Mouse (Mus musculus) G1E (cell line): ENCODE measurements around the gene Slc37a2. TPM values are rescaled to one million over a fixed set of nuclear protein-coding genes. Genes with fewer than 3 reads are reported as not detected.

Source experiments
- ATAC-seq: 2 replicates; pipeline ENCODE4 v1.8.0; 2016; ENCODE audit warnings: mild to moderate bottlenecking; ENCODE audit not compliant: insufficient number of reproducible peaks, poor library complexity, low FRiP score, severe bottlenecking; ENCODE audit errors: extremely low read depth
- DNase-seq: peaks from one replicate; pipeline ENCODE4 v3.0.0; 2012; ENCODE audit warnings: low spot score
- H3K27me3 ChIP-seq: 2 replicates; pipeline ENCODE4 v1.6.1; 2012; ENCODE audit warnings: mild to moderate bottlenecking, low read length, inconsistent platforms; ENCODE audit not compliant: insufficient read depth
- H3K36me3 ChIP-seq: replicated peaks from 2 replicates; pipeline ENCODE3; 2012; ENCODE audit warnings: mild to moderate bottlenecking, inconsistent platforms
- H3K4me1 ChIP-seq: 2 replicates; pipeline ENCODE4 v1.6.1; 2012; ENCODE audit warnings: low read depth, low read length, inconsistent platforms, mixed read lengths; ENCODE audit not compliant: insufficient read depth
- H3K4me3 ChIP-seq: 2 replicates; pipeline ENCODE4 v1.5.1; 2012; ENCODE audit warnings: low read depth, mild to moderate bottlenecking, inconsistent platforms, low read length, moderate library complexity, mixed read lengths
- H3K9me3 ChIP-seq: replicated peaks from 2 replicates; pipeline ENCODE4 v1.6.1; 2012; ENCODE audit warnings: inconsistent platforms
- CTCF ChIP-seq: IDR thresholded peaks from 2 replicates; pipeline ENCODE4 v1.5.1; 2012; ENCODE audit warnings: low read depth, low read length, inconsistent platforms, mixed read lengths
- GATA1 ChIP-seq: IDR thresholded peaks from 2 replicates; pipeline ENCODE4 v1.6.1; 2012; ENCODE audit warnings: borderline replicate concordance, low read length, inconsistent platforms, mixed read lengths
- GATA2 ChIP-seq: IDR thresholded peaks from 2 replicates; pipeline ENCODE4 v1.6.1; 2012; ENCODE audit warnings: low read depth, low read length, inconsistent platforms, borderline replicate concordance
- POLR2AphosphoS5 ChIP-seq: IDR thresholded peaks from 2 replicates; pipeline ENCODE4 v1.6.1; 2012; ENCODE audit warnings: low read depth, low read length, inconsistent platforms; ENCODE audit not compliant: insufficient replicate concordance
- TAL1 ChIP-seq: conservative IDR thresholded peaks from 2 replicates; pipeline ENCODE4 v1.6.1; 2012; ENCODE audit warnings: low read depth, low read length, inconsistent platforms, mixed read lengths
- polyA plus RNA-seq: library from polyadenylated mRNA; stranded (reverse); fragments of >175 nt; gene quantifications from 2 replicates; pipeline ENCODE4 v1.2.3, GENCODE M21; 2012
- total RNA-seq, 2 experiments: library from RNA; stranded (forward) in 1 of 2; stranded (reverse) in 1 of 2; fragments of 200-1000 nt in 1 of 2; fragments of >200 nt in 1 of 2; fragmentation: Nextera tagmentation in 1 of 2; gene quantifications; 2 replicates each; pipeline ENCODE4 v1.2.3; 2014 to 2017

The Slc37a2 gene
- total and polyA plus RNA-seq, 3 experiments: 0.01 to 0.38 TPM; not detected in 1

DNA sequence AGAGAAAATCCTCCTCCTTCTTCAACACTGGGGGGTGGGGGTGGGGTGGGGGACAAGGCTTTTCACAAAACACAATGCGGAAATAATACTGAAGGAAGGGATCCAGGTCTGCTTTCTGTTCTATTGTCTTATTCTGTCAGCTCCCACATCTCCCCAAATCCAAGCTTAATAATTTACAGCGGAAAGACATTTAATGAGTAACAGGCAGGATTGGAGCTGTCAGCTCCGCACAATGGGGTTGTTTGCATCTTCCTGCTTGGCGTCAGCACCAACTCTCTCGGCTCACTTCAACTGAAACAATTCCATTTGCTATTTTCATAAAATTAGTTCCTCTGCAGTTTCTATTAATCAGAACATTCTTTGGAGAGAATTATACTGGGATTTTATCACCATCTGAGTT lies 51.7 kb downstream of the Slc37a2 start:
- no peak overlapping the region for H3K4me3 ChIP-seq
- no peaks in the 10 kb centered on the region for H3K9me3 ChIP-seq
- ATAC-seq: no peak
- peaks cover 7% of the 10 kb centered on the region; the same call in 1 of the 2 replicates for H3K27me3 ChIP-seq
- no peaks in the 10 kb centered on the region for H3K36me3 ChIP-seq
- H3K4me1 ChIP-seq: peaks cover 7% of the 10 kb centered on the region
- TF ChIP-seq CTCF (no peak), GATA1 (no peak), GATA2 (no peak)
- DNase-seq: no peak

DNA sequence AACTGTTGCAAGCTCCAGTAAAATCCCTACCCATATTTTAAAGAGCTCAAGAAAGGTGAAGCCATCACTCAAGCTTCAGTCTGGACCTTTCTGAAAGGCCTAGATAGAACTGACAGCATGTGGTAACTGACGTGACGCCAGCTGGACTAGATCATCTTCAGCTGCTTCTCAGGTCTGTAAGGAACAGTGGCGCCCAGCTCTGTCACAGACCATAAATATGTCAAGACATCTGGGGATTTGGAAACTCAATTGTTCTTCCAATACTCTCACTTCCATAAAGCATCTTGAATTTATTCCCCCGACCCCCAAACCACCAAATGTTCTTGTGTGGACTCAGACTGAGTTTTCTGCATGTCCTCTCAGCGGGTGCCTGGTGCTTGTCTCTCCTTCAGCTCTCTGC lies 55.1 kb downstream of the Slc37a2 start:
- DNase-seq (no peak), ATAC-seq (no peak)
- Histone ChIP-seq H3K9me3 (no peaks in the 10 kb centered on the region), H3K4me1 (no peaks in the 10 kb centered on the region), H3K4me3 (no peak overlapping the region), H3K36me3 (no peaks in the 10 kb centered on the region), H3K27me3 (peaks cover 10% of the 10 kb centered on the region; the same call in 1 of the 2 replicates)
- TF ChIP-seq CTCF (no peak), GATA1 (no peak), POLR2AphosphoS5 (no peak), TAL1 (no peak), GATA2 (no peak)

- Histone ChIP-seq H3K36me3 (no peaks in the 10 kb centered on the region), H3K27me3 (peaks cover 12% of the 10 kb centered on the region), H3K9me3 (no peaks in the 10 kb centered on the region), H3K4me3 (no peak overlapping the region), H3K4me1 (no peaks in the 10 kb centered on the region)
- TF ChIP-seq POLR2AphosphoS5 (no peak), TAL1 (no peak), GATA2 (no peak), GATA1 (no peak), CTCF (no peak)
- ATAC-seq: no peak
- no peak for DNase-seq
These were observed 58.5 kb downstream of the Slc37a2 start for GRCm38 (mm10) chr9:37197067-37197466.

DNA sequence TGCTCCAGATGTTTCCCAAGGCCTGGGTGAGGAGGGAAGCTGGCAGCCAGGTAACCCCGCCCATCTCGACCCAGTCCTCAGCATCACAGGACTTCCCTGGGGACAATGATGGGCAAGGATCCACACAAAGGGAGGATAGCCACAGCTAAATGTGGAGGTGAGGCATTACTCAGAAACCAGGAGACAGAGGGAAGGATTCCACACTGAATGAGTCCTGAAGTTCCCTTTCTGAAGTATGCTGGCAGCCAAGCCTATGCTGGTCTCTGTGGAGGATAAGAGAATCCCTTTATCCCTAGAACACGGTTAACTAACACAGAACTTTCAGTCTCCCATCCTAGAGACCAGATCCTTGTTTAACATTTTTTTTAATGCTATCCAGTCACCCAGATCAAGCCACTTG lies 67.5 kb downstream of the Slc37a2 start:
- Histone ChIP-seq H3K4me1 (no peaks in the 10 kb centered on the region), H3K36me3 (no peaks in the 10 kb centered on the region), H3K4me3 (no peak overlapping the region), H3K27me3 (no peaks in the 10 kb centered on the region), H3K9me3 (no peaks in the 10 kb centered on the region)
- ATAC-seq: no peak
- DNase-seq: no peak
- TF ChIP-seq GATA2: no peak
- TF ChIP-seq CTCF: no peak
- TF ChIP-seq POLR2AphosphoS5: no peak
- no peak for TF ChIP-seq GATA1
- no peak for TF ChIP-seq TAL1

GRCm38 (mm10) chr9:37187407-37187806 lies 68.1 kb downstream of the Slc37a2 start:
- no peak for DNase-seq
- Histone ChIP-seq H3K4me3 (no peak overlapping the region), H3K4me1 (no peaks in the 10 kb centered on the region), H3K9me3 (no peaks in the 10 kb centered on the region), H3K36me3 (no peaks in the 10 kb centered on the region), H3K27me3 (no peaks in the 10 kb centered on the region)
- ATAC-seq: no peak
- TF ChIP-seq POLR2AphosphoS5: no peak
- no peak for TF ChIP-seq CTCF

DNA sequence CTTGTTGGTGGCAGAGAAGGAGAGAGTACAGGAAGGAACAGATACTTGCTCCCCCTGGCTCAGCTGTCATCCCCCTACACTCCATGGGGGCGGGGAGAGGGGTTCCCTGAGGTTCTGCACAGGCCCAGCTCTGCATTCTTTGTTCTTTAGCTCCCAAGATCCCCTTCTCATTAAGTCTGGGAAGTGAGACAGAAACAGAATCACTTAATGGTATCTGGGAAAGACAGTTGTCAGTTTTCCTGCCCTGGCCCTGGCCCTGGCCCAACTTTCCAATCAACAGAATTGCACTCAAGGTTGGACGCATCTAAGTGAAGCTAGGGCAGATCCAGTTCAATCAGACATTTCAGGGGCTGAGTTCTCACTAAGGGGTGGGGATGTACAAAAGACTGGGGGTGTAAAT lies 72.4 kb downstream of the Slc37a2 start:
- Histone ChIP-seq H3K27me3 (0 out of 2 replicates have a peak, but pooled peaks cover 11% of the 10 kb centered on the region), H3K9me3 (no peaks in the 10 kb centered on the region)

GRCm38 (mm10) chr9:37181596-37181995 lies 73.9 kb downstream of the Slc37a2 start:
- H3K36me3 ChIP-seq: no peaks in the 10 kb centered on the region
- ATAC-seq: no peak
- TF ChIP-seq GATA1: no peak
- no peak for TF ChIP-seq POLR2AphosphoS5
- TF ChIP-seq GATA2: no peak
- no peak for TF ChIP-seq CTCF
- no peak for TF ChIP-seq TAL1
- H3K27me3 ChIP-seq: 0 out of 2 replicates have a peak, but pooled peaks cover 13% of the 10 kb centered on the region
- no peaks in the 10 kb centered on the region for H3K9me3 ChIP-seq
- DNase-seq: no peak
- no peak overlapping the region for H3K4me3 ChIP-seq
- no peaks in the 10 kb centered on the region for H3K4me1 ChIP-seq

More for the DNA sequence above, 72.4 kb downstream of the Slc37a2 start:
- TF ChIP-seq POLR2AphosphoS5: no peak
- no peak for TF ChIP-seq CTCF
- TF ChIP-seq GATA2: no peak
- TF ChIP-seq GATA1: no peak
- no peak for TF ChIP-seq TAL1
- H3K36me3 ChIP-seq: no peaks in the 10 kb centered on the region
- ATAC-seq (no peak), DNase-seq (no peak)
- H3K4me1 ChIP-seq: no peaks in the 10 kb centered on the region
- H3K4me3 ChIP-seq: no peak overlapping the region
